Mouse (Mus musculus) layer of hippocampus, postnatal 14 days (tissue): ENCODE measurements around the gene Ubl7. TPM values are rescaled to one million over a fixed set of nuclear protein-coding genes. Genes with fewer than 3 reads are reported as not detected.
A peak's percentile ranks its signal among the peaks of the same experiment; 100 is the strongest.

Source experiments
- DNase-seq, 2 experiments: peaks; one replicate each; pipeline ENCODE4 v3.0.0; 2021 to 2022; ENCODE audit warnings: low spot score in 2 of 2, mixed read lengths in 1 of 2
- total RNA-seq, 2 experiments: library from RNA; stranded (reverse); gene quantifications; 2 replicates each; pipeline ENCODE4 v1.2.3; 2021

Gene Ubl7
- total RNA-seq, 2 experiments from 2014 or later: 97.5 to 98.6 TPM

- DNase-seq: no peak
Measured at GRCm38 (mm10) chr9:57907206-57907605, 3.6 kb upstream of the Ubl7 start.

- no peak for DNase-seq
Measured at GRCm38 (mm10) chr9:57912571-57912970, 1.8 kb downstream of the Ubl7 start.

GRCm38 (mm10) chr9:57921491-57922060 lies 10.8 kb downstream of the Ubl7 start:
- DNase-seq: no peak

- no peak for DNase-seq
Measured at GRCm38 (mm10) chr9:57922381-57922780, 11.6 kb downstream of the Ubl7 start.

GRCm38 (mm10) chr9:57923046-57923445 lies 12.3 kb downstream of the Ubl7 start:
- no peak for DNase-seq

GRCm38 (mm10) chr9:57931166-57931767 lies 20.5 kb downstream of the Ubl7 start:
- DNase-seq: no peak

- DNase-seq: no peak
Measured at GRCm38 (mm10) chr9:57932253-57932652, 21.5 kb downstream of the Ubl7 start.

- DNase-seq: peak; percentile 75 to 90
Measured at GRCm38 (mm10) chr9:57932831-57933602, 22.2 kb downstream of the Ubl7 start.

GRCm38 (mm10) chr9:57935683-57936437 lies 25.1 kb downstream of the Ubl7 start:
- DNase-seq: peak; percentile 85 to 90

GRCm38 (mm10) chr9:57937171-57937570 lies 26.4 kb downstream of the Ubl7 start:
- no peak for DNase-seq

- no peak for DNase-seq
Measured at GRCm38 (mm10) chr9:57937651-57938050, 26.9 kb downstream of the Ubl7 start.

- DNase-seq: no peak
Measured at GRCm38 (mm10) chr9:57938225-57939055, 27.7 kb downstream of the Ubl7 start.

GRCm38 (mm10) chr9:57939431-57940348 lies 28.9 kb downstream of the Ubl7 start, which contains the start of gene Sema7a:
Sema7a (plus strand) TSS chr9:57940112.
- peak; percentile 80 to 82 for DNase-seq

GRCm38 (mm10) chr9:57940349-57940794 lies 29.6 kb downstream of the Ubl7 start:
- peak; percentile 51 to 55 for DNase-seq

GRCm38 (mm10) chr9:57940861-57941638 lies 30.3 kb downstream of the Ubl7 start:
- no peak for DNase-seq

- no peak for DNase-seq
Measured at GRCm38 (mm10) chr9:57942039-57942438, 31.3 kb downstream of the Ubl7 start.

- DNase-seq: no peak
Measured at GRCm38 (mm10) chr9:57943067-57943466, 32.3 kb downstream of the Ubl7 start.

- peak in 1 of 2 experiments; percentile 53 for DNase-seq
Measured at GRCm38 (mm10) chr9:57944572-57944971, 33.8 kb downstream of the Ubl7 start.
